Mouse (Mus musculus) urinary bladder, adult 2 months (tissue): Measurements from ENCODE around the gene Gm15023. TPM values are rescaled to one million over a fixed set of nuclear protein-coding genes. Genes with fewer than 3 reads are reported as not detected.
"Not testable (repeated sequence)": the region's sequence is repeated elsewhere in the genome, so short reads cannot be mapped to it uniquely, and the experiment has no call there.

Experiments
- DNase-seq: peaks from one replicate; pipeline ENCODE4 v3.0.0; 2022; ENCODE audit warnings: low spot score
- polyA plus RNA-seq: library from polyadenylated mRNA; depleted of rRNA; stranded (reverse); fragments of >200 nt; gene quantifications from 2 replicates; pipeline ENCODE4 v1.2.3, GENCODE M21; 2012; rRNA removed

Gene Gm15023
- not detected in 2 replicates for polyA plus RNA-seq

- DNase-seq, result not testable (repeated sequence)
Measured at GRCm38 (mm10) chrX:135177532-135177931, at the start of gene Gm15023. Gm15023 (minus strand) TSS chrX:135177632.

- no peak for DNase-seq
Measured at GRCm38 (mm10) chrX:135210436-135211221, 33.2 kb upstream of the Gm15023 start, which contains the start of gene Tceal6. Tceal6 (minus strand) TSS chrX:135210687.

- not testable (repeated sequence) for DNase-seq
Measured at GRCm38 (mm10) chrX:135209773-135210435, 32.5 kb upstream of the Gm15023 start.

GRCm38 (mm10) chrX:135189924-135190323 is 12.5 kb upstream of the Gm15023 start:
- DNase-seq, result not testable (repeated sequence)

GRCm38 (mm10) chrX:135188661-135189060 is 11.2 kb upstream of the Gm15023 start:
- DNase-seq, result not testable (repeated sequence)

Other genes starting within 250 kb of the Gm15023 start
- 0.09 and 0.11 TPM in 2 replicates for gene Nxf2, start 212.9 kb downstream of the Gm15023 start, polyA plus RNA-seq
- gene Zmat1, start 168.4 kb downstream of the Gm15023 start, polyA plus RNA-seq, result 1.4 and 3.8 TPM in 2 replicates
- 0.91 and 1.0 TPM in 2 replicates for gene Tceal6, start 33.1 kb upstream of the Gm15023 start, polyA plus RNA-seq
- not detected in 2 replicates for gene Pramel3, start 124.7 kb upstream of the Gm15023 start, polyA plus RNA-seq
- gene Gm5128, start 195.7 kb upstream of the Gm15023 start, polyA plus RNA-seq, result not detected in 2 replicates